Mouse (Mus musculus) forebrain, embryonic 13.5 days (tissue): ENCODE measurements around the gene Twf2. TPM values are rescaled to one million over a fixed set of nuclear protein-coding genes. Genes with fewer than 3 reads are reported as not detected.

Source experiments
- ATAC-seq: fragments of 200-750 bp; cut with Nextera tagmentation; 2 replicates; pipeline ENCODE4 v1.8.0; 2017
- H3K27ac ChIP-seq: fragments of 300-500 bp; sonication (generic); 2 replicates; pipeline ENCODE4 v1.5.1; 2015; ENCODE audit warnings: inconsistent platforms, mild to moderate bottlenecking, moderate library complexity
- H3K27me3 ChIP-seq: fragments of 300-500 bp; sonication (generic); 2 replicates; pipeline ENCODE4 v1.6.1; 2015; ENCODE audit warnings: mild to moderate bottlenecking, inconsistent platforms
- H3K36me3 ChIP-seq: fragments of 300-500 bp; sonication (generic); 2 replicates; pipeline ENCODE4 v1.6.1; 2015; ENCODE audit warnings: mild to moderate bottlenecking, inconsistent platforms; ENCODE audit not compliant: poor library complexity, severe bottlenecking
- H3K4me1 ChIP-seq: fragments of 300-500 bp; sonication (generic); 2 replicates; pipeline ENCODE4 v1.6.1; 2015; ENCODE audit warnings: inconsistent platforms
- H3K4me2 ChIP-seq: fragments of 300-500 bp; sonication (generic); 2 replicates; pipeline ENCODE4 v1.6.1; 2015; ENCODE audit warnings: inconsistent platforms, mild to moderate bottlenecking, moderate library complexity
- H3K4me3 ChIP-seq: fragments of 300-500 bp; sonication (generic); 2 replicates; pipeline ENCODE4 v1.5.1; 2015; ENCODE audit warnings: mild to moderate bottlenecking, inconsistent platforms
- H3K9ac ChIP-seq: fragments of 300-500 bp; sonication (generic); 2 replicates; pipeline ENCODE4 v1.6.1; 2015; ENCODE audit warnings: mild to moderate bottlenecking, inconsistent platforms
- H3K9me3 ChIP-seq: fragments of 300-500 bp; sonication (generic); replicated peaks from 2 replicates; pipeline ENCODE4 v1.6.1; 2016; ENCODE audit warnings: inconsistent platforms
- WGBS: fragments of 180-500 bp; shearing (Covaris S2); methylation state at CpG from one replicate; pipeline ENCODE4 v1.1.7; 2015; 5-methylcytosine and 5-hydroxymethylcytosine counted together
- polyA plus RNA-seq: library from polyadenylated mRNA; unstranded; fragments of >200 nt; fragmentation: Nextera tagmentation; extraction: Ambion mirVana; gene quantifications from 2 replicates; pipeline ENCODE4 v1.2.1, GENCODE M21; 2015

Gene Twf2
- polyA plus RNA-seq, 1 experiment from 2014 or later: 48.0 TPM

DNA sequence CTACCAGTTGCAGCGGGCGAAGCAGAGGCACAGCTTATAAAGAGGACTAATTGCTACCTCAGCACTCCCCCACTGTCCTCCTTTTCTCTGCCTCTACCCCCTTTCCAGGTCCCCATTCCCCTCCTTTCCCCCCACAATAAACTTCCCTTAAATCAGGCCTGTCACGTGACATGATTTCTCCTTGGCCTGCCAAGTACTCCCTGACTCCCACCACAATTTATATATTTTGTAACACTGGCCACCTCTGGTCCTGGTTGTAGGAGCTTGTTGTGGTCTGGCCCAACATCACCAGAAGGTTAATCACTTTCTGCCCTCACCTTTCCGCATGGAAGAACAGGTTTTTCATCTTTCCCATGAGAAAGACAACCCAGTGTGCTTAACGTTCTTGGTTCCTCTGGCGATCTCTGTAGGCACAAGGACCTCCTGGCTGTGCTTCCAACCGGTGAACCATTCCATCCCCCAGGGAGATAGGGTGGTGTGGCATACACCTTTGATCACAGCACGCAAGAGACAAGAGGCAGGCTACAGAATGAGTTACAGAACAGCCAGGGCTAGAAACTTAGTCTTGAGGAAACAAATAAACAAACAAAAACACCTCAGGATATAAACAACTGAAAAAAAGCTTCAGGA is 18.1 kb downstream of the Twf2 start:
- H3K4me2 ChIP-seq: no peak overlapping the region
- H3K4me1 ChIP-seq: peaks cover 4% of the 10 kb centered on the region
- peaks cover 10% of the 10 kb centered on the region for H3K27me3 ChIP-seq
- no peak overlapping the region for H3K4me3 ChIP-seq
- no peak for ATAC-seq
- 74% methylated on average over 8 of the region's 8 CpGs for WGBS
- H3K9ac ChIP-seq: no peak overlapping the region
- H3K9me3 ChIP-seq: no peaks in the 10 kb centered on the region
- 0 out of 2 replicates have a peak, but pooled peaks cover 6% of the 10 kb centered on the region for H3K36me3 ChIP-seq
- no peak overlapping the region for H3K27ac ChIP-seq

DNA sequence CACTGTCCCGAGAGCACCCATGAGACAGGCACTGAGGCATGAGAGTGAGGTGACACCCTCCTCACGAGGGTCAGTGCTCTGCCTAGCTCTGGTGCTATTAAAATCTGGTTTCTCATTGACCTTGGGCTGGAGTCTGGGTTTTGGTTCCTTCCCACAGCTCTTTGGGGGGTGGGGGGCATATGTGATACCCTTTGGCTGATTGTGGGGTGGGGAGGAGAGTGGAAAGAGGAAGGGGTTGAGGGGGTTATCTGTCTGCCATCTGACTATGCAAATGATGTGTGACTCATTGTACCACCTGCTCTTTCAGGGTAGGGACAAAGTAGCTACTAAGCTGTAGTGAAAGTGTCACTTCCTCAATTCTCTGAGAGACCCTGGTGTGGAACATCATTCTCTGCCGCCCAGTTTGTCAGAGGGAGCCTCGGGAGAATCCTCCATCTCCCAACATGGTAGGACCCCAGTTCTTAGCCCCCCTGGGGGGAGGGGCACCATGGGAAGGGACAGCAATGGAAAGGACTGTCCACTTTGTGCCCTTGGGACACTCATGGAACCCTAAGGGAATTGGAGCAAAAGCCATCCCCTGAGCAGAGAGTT is 19.4 kb downstream of the Twf2 start, which contains the start of gene Tlr9:
TSS of gene Tlr9 (plus strand) at position 338 of the 591 bp plus-strand sequence.
- ATAC-seq: no peak
- Histone ChIP-seq H3K27ac (no peak within 1 kb of the TSS), H3K27me3 (peaks cover 16% of the 10 kb centered on the region), H3K4me1 (peaks cover 9% of the 10 kb centered on the region), H3K9ac (no peak within 1 kb of the TSS), H3K4me2 (no peak within 1 kb of the TSS), H3K9me3 (no peaks in the 10 kb centered on the region), H3K4me3 (no peak within 1 kb of the TSS), H3K36me3 (no peaks in the 10 kb centered on the region)
- WGBS: 80% methylated on average over 4 of the region's 4 CpGs

DNA sequence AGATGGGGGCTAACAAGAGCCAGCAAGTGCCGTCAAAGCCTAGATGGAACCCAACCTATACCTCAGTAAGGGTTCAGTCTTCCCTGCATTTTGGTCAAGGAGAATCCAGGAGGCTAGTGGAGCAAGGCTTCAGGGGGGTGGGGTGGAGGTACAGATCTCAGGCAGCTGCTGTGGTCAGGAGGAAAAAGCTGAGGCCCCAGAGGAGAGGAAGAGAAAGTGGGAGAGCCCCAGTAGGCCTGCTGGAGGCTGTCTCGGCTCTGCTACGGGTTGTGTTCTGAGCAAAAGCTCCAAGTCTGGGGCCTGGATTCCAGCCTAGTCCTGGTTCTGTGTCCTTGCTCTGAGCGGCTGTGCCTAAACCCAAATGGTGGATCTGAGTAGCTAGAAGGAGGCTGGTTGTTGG is 20.1 kb downstream of the Twf2 start:
- no peak overlapping the region for H3K27ac ChIP-seq
- WGBS: 94% methylated on average over 4 of the region's 4 CpGs
- no peak overlapping the region for H3K4me2 ChIP-seq
- H3K4me3 ChIP-seq: no peak overlapping the region
- no peak for ATAC-seq
- peaks cover 9% of the 10 kb centered on the region for H3K4me1 ChIP-seq
- H3K27me3 ChIP-seq: peaks cover 16% of the 10 kb centered on the region
- H3K9me3 ChIP-seq: no peaks in the 10 kb centered on the region
- H3K9ac ChIP-seq: no peak overlapping the region
- no peaks in the 10 kb centered on the region for H3K36me3 ChIP-seq

DNA sequence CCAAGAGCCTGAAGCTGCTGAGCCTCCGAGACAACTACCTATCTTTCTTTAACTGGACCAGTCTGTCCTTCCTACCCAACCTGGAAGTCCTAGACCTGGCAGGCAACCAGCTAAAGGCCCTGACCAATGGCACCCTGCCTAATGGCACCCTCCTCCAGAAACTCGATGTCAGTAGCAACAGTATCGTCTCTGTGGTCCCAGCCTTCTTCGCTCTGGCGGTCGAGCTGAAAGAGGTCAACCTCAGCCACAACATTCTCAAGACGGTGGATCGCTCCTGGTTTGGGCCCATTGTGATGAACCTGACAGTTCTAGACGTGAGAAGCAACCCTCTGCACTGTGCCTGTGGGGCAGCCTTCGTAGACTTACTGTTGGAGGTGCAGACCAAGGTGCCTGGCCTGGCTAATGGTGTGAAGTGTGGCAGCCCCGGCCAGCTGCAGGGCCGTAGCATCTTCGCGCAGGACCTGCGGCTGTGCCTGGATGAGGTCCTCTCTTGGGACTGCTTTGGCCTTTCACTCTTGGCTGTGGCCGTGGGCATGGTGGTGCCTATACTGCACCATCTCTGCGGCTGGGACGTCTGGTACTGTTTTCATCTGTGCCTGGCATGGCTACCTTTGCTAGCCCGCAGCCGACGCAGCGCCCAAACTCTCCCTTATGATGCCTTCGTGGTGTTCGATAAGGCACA is 22.7 kb downstream of the Twf2 start:
- peak overlapping the region; percentile 38 for H3K4me3 ChIP-seq
- peak overlapping the region; percentile 57 for H3K9ac ChIP-seq
- H3K36me3 ChIP-seq: no peaks in the 10 kb centered on the region
- peaks cover 9% of the 10 kb centered on the region for H3K4me1 ChIP-seq
- no peaks in the 10 kb centered on the region for H3K9me3 ChIP-seq
- H3K27ac ChIP-seq: no peak overlapping the region
- peaks cover 16% of the 10 kb centered on the region for H3K27me3 ChIP-seq
- 58% methylated on average over 24 of the region's 24 CpGs for WGBS
- H3K4me2 ChIP-seq: peak overlapping the region; percentile 77
- peak; percentile 6; the same call in 1 of the 2 replicates for ATAC-seq

DNA sequence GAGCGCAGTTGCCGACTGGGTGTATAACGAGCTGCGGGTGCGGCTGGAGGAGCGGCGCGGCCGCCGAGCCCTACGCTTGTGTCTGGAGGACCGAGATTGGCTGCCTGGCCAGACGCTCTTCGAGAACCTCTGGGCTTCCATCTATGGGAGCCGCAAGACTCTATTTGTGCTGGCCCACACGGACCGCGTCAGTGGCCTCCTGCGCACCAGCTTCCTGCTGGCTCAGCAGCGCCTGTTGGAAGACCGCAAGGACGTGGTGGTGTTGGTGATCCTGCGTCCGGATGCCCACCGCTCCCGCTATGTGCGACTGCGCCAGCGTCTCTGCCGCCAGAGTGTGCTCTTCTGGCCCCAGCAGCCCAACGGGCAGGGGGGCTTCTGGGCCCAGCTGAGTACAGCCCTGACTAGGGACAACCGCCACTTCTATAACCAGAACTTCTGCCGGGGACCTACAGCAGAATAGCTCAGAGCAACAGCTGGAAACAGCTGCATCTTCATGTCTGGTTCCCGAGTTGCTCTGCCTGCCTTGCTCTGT is 23.3 kb downstream of the Twf2 start:
- Histone ChIP-seq H3K9me3 (no peaks in the 10 kb centered on the region), H3K27ac (no peak overlapping the region), H3K27me3 (peaks cover 16% of the 10 kb centered on the region), H3K36me3 (no peaks in the 10 kb centered on the region), H3K4me1 (peaks cover 9% of the 10 kb centered on the region), H3K9ac (peak overlapping the region; percentile 57), H3K4me2 (peak overlapping the region; percentile 77), H3K4me3 (peak overlapping the region; percentile 38)
- 5% methylated on average over 34 of the region's 34 CpGs for WGBS
- ATAC-seq: peak; percentile 78

DNA sequence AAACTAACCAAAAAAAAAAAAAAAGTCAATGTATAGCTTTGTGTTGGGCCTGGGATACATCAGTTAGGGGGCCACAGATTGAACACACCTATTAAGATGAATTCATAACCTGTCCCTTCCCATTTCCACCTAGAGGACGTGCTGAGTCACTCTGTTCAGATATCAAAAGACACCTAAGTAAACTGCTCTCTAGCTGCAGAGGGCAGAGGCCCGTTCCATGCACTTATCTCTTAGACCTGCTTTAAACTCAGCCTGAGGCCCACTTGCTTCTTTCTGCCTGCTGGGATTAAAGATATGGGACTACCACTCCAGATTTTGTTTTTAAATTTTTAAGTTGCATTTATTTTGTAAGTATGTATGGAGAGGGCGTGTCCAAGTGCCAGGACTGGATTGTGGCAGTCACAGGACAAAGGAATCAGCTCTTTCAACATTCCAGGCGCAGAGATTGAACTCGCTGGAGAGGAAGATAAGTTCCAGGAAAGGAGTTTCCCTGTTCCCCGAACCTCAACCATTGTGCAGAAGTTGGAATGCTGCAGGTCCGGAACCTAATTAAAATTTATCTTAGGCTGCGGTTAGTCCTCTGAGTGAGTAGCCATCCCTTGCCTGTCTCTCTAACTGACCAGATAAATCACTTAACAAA is 25.0 kb downstream of the Twf2 start:
- no peak for ATAC-seq
- WGBS: 64% methylated on average over 8 of the region's 8 CpGs
- Histone ChIP-seq H3K4me2 (no peak overlapping the region), H3K4me1 (peaks cover 9% of the 10 kb centered on the region), H3K4me3 (no peak overlapping the region), H3K27me3 (peaks cover 16% of the 10 kb centered on the region), H3K9ac (no peak overlapping the region), H3K36me3 (peaks cover 7% of the 10 kb centered on the region), H3K27ac (no peak overlapping the region), H3K9me3 (no peaks in the 10 kb centered on the region)

DNA sequence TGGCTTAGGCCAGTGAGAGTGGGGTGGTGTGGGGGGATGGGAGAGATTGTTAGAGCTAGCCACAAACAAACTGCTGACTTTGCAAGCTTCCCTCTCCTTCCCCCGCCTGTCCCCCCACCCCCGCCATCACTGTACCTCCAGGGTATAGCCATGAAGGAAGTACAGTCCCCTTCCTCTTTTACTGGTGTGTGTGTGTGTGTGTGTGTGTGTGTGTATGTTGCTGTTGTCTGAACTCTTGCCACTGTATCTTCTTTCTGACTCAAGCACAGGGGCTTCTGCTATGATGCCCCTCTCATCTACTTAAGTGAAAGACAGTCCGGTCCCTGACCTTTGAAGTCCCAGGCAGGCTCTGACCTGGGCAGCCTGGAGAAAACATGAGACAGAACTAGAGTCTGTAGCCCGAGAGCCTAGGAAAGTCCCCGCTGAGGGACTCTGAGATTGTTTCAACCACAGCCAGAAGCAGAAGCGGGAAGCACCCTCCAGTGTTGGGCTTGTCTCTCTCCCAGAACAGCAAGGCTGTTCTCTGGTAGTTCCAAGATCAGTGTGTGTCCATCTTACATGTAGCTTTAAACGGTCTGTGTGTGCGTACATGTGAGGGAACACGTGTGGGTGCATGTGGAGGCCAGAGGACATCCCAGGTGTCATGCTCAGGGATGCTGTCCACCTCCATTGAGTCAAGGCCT is 27.3 kb downstream of the Twf2 start:
- no peak overlapping the region for H3K27ac ChIP-seq
- no peak overlapping the region for H3K4me2 ChIP-seq
- H3K4me1 ChIP-seq: peaks cover 9% of the 10 kb centered on the region
- ATAC-seq: no peak
- no peak overlapping the region for H3K9ac ChIP-seq
- H3K4me3 ChIP-seq: no peak overlapping the region
- peaks cover 13% of the 10 kb centered on the region for H3K27me3 ChIP-seq
- 87% methylated on average over 9 of the region's 9 CpGs for WGBS
- peaks cover 30% of the 10 kb centered on the region for H3K36me3 ChIP-seq
- H3K9me3 ChIP-seq: no peaks in the 10 kb centered on the region

DNA sequence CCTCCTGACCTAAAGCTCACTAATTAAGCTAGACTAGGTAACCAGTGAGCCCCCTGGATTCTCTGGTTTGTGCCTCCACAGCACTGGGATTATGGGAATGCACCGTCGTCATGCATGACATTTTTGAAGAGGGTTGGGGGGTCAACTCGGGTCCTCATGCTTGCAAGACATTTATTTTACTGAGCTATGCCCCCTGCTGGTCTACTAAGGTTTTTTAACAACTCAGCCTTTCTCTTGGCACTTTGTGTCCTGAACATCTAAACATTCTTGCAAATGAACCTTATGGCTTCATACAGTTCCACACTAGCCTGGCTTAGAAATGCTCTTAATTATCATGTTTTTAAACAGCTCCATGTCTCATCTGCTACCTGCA is 27.8 kb downstream of the Twf2 start:
- WGBS: 58% methylated on average over 3 of the region's 3 CpGs
- Histone ChIP-seq H3K9ac (no peak overlapping the region), H3K27ac (no peak overlapping the region), H3K4me2 (no peak overlapping the region), H3K36me3 (peaks cover 35% of the 10 kb centered on the region), H3K9me3 (no peaks in the 10 kb centered on the region), H3K4me1 (peaks cover 7% of the 10 kb centered on the region), H3K27me3 (peaks cover 8% of the 10 kb centered on the region), H3K4me3 (no peak overlapping the region)
- no peak for ATAC-seq

DNA sequence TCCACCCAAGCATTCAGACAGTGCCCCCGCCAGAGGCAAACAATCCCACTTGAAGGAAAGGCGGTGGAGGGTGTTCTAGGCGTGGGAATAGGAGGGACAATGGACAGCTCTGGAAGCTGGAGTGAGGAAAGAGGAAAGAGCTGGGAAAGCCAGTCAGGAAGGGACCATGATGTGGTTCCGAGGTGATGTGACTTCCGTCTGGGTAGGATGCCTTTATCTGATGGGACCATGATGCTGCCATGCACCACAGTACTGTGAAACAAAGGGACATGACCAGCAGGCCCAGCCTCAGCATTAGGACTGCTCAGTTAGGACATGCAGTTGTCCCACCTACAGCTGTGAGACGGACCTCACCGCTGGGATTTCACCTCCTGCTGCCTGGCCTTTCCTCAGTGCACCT is 28.3 kb downstream of the Twf2 start:
- WGBS: 81% methylated on average over 7 of the region's 7 CpGs
- H3K27me3 ChIP-seq: 0 out of 2 replicates have a peak, but pooled peaks cover 3% of the 10 kb centered on the region
- no peak overlapping the region for H3K4me3 ChIP-seq
- H3K4me1 ChIP-seq: peaks cover 4% of the 10 kb centered on the region
- H3K9ac ChIP-seq: no peak overlapping the region
- no peak overlapping the region for H3K27ac ChIP-seq
- H3K9me3 ChIP-seq: no peaks in the 10 kb centered on the region
- no peak overlapping the region for H3K4me2 ChIP-seq
- no peak for ATAC-seq
- peaks cover 40% of the 10 kb centered on the region for H3K36me3 ChIP-seq

DNA sequence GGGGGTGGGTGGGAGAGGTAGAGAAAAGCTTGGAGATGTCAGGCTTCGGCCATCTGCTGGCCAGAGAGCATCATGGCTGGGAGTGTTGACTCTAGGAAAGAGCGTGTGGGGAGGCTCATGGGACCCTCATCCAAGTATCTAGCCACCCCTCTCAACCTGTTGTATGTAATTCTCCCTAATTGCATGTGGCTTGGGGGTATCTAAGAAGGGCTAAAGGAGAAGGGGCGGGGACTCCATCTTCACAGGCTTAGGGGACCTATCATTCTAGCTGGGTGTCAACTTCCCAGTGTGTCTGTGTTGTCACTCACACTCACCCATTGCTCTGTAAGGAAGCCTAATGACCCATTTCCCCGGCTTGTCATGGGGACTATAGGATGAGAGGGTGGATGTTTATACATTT is 28.9 kb downstream of the Twf2 start:
- Histone ChIP-seq H3K9ac (no peak overlapping the region), H3K4me2 (no peak overlapping the region), H3K4me3 (no peak overlapping the region), H3K27me3 (no peaks in the 10 kb centered on the region), H3K27ac (no peak overlapping the region), H3K4me1 (no peaks in the 10 kb centered on the region), H3K36me3 (peaks cover 46% of the 10 kb centered on the region), H3K9me3 (no peaks in the 10 kb centered on the region)
- ATAC-seq: no peak
- 90% methylated on average over 4 of the region's 4 CpGs for WGBS

DNA sequence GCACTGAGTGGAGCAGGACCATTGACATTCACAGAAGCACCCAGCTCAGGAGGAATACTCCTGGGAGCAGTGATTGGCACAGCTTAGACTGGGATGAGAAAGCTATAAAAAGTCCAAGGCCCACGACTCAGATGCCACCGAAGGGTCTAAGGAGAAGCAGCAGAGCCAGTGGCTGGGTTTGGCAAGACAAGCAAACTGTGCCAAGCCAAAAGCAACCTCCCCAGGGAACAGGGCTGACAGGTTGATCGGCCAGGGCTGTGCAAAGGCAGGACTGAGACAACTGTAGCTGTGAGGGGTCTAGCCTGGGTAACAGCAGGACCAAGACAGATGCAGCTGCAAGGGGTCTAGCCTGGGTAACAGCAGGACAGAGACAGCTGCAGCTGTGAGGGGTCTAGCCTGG is 30.0 kb downstream of the Twf2 start:
- H3K9me3 ChIP-seq: no peaks in the 10 kb centered on the region
- WGBS: 88% methylated on average over 3 of the region's 3 CpGs
- no peaks in the 10 kb centered on the region for H3K27me3 ChIP-seq
- H3K4me1 ChIP-seq: no peaks in the 10 kb centered on the region
- H3K9ac ChIP-seq: no peak overlapping the region
- no peak overlapping the region for H3K4me3 ChIP-seq
- no peak overlapping the region for H3K27ac ChIP-seq
- H3K4me2 ChIP-seq: no peak overlapping the region
- ATAC-seq: no peak
- H3K36me3 ChIP-seq: peaks cover 57% of the 10 kb centered on the region
